Mouse (Mus musculus) thymus, adult 2 months (tissue): ENCODE results near the gene Emx1.

ENCODE experiments used
- CTCF ChIP-seq: fragments of 200-500 bp; IDR thresholded peaks from 2 replicates; pipeline ENCODE4 v1.5.1; 2012; ENCODE audit warnings: mild to moderate bottlenecking, control low read depth, low read length, moderate library complexity, borderline replicate concordance; ENCODE audit not compliant: control insufficient read depth, poor library complexity, insufficient read depth; ENCODE audit errors: extremely low read depth
- POLR2A ChIP-seq: fragments of 200-500 bp; IDR thresholded peaks from 2 replicates; pipeline ENCODE4 v1.6.1; 2012; ENCODE audit warnings: mild to moderate bottlenecking, low read length, control low read depth, moderate library complexity; ENCODE audit not compliant: control insufficient read depth, poor library complexity, insufficient read depth; ENCODE audit errors: extremely low read depth

GRCm38 (mm10) chr6:85193381-85194318 is 6.4 kb downstream of the Emx1 start:
- TF ChIP-seq CTCF (no peak), POLR2A (no peak)
